Mouse (Mus musculus): ENCODE data around the gene Dlx4.

Gene Dlx4

DNA sequence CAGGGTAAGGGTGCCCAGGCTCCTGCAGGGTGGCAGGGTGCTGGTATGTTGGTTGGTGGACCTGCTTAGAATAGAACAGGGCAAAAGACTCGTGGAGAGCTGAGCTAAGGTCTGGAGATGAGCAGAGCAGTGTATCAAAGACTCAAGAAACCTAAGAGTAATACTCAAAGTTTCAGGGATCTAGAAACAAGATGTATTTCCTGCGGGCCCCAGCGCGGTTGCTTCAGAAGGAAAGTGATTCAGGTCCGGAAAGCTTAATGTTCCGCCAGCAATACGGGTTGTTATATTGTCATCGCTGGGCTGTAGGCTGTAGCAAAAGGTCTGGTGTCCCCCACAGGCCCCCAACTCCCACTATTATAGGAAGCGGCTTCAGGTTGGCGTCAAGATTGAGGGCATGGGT is 3.8 kb downstream of the Dlx4 start:
- no peak for DNase-seq

- no peak for DNase-seq
Observed at GRCm38 (mm10) chr11:95139871-95140270, 6.2 kb downstream of the Dlx4 start.

- no peak for DNase-seq
Observed at GRCm38 (mm10) chr11:95137281-95137680, 8.8 kb downstream of the Dlx4 start.

DNA sequence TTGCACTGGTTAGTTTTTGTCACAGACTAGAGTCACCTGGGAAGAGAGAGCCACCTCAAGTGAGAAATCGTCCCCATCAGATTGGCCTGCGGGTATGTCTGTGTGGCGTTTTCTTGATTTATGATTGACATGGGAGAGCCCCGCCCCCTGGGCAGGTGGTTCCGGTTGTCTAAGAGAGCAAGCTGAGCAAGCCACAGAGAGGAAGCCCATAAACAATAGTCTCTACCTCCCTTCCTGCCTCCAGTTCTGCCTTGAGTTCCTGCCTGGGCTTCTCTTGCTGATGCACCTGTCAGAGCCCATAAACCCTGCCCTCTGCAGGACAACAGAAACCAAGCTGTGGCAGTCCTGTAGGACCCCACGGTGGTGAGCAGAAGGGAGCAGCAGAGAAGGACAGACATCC is 12.7 kb downstream of the Dlx4 start:
- no peak for DNase-seq

GRCm38 (mm10) chr11:95130668-95131252 is 15.3 kb downstream of the Dlx4 start:
- no peak for DNase-seq

DNA sequence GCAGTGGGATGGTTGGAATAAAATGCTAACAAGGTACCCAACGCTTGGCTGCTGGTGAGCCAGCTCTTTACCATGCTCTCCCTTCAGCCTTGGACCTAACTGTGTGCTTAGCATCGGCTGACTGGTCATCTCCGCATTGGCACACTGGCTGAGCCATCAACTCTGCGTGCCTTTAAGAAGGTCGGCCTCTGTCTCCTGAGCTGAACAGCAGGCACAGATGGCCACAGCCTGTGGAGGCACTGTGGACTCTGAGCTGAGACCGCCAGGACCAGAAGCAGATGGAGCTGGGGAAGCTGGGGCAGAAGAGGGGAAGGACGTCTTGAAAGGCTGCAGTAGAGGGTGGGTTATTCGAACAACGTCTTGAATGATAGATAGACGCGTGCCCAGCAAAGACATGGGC is 17.7 kb downstream of the Dlx4 start:
- no peak for DNase-seq

DNA sequence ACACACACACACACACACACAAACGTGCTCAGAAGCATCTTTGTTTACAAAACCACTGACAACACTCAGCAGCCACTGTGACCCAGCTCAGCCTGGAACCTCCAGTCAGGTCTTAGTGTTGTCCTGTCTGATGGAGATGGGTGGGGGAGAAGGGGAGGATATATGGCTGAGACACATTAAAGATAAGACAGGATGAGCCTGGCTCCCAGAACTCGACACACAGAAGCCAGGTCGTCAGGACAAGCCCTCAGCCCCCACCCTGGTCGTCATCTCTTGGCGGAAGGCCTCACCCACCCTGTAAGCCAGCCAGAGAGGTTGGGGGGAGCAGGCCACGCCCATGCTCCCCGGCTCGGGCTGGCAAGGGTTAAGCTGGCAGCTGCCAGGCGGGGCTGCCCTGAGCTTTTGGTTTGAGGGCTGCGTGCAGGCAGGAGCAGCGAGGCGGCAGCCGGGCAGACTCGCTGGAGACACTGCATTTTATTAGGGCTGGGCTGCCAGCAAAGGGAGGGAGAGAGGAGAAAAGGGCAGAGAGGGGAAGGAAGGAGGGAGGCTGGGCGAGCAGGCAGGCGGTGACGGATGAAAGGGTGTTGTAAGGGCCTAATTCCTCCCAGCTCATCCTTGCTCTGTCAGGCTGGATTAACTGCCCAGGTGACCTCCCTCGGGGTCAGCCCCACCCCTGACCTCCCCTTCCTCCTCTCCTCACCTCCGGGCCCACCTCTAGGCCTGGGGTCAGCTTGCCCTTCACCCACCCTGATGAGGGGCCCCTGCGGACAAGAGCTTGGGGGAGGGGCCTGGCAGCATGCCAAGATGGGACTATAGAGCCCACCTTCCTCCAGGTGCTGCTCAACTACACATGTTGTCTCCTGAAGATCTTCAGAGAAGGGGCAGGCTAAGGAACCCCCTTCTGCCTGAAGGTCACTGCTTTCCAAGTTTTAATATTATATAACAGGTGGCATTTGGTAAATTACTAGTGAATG is 19.5 kb downstream of the Dlx4 start:
- no peak for DNase-seq

GRCm38 (mm10) chr11:95125366-95125948 is 20.6 kb downstream of the Dlx4 start:
- DNase-seq: no peak

GRCm38 (mm10) chr11:95122100-95122489 is 24.0 kb downstream of the Dlx4 start:
- DNase-seq: no peak

DNA sequence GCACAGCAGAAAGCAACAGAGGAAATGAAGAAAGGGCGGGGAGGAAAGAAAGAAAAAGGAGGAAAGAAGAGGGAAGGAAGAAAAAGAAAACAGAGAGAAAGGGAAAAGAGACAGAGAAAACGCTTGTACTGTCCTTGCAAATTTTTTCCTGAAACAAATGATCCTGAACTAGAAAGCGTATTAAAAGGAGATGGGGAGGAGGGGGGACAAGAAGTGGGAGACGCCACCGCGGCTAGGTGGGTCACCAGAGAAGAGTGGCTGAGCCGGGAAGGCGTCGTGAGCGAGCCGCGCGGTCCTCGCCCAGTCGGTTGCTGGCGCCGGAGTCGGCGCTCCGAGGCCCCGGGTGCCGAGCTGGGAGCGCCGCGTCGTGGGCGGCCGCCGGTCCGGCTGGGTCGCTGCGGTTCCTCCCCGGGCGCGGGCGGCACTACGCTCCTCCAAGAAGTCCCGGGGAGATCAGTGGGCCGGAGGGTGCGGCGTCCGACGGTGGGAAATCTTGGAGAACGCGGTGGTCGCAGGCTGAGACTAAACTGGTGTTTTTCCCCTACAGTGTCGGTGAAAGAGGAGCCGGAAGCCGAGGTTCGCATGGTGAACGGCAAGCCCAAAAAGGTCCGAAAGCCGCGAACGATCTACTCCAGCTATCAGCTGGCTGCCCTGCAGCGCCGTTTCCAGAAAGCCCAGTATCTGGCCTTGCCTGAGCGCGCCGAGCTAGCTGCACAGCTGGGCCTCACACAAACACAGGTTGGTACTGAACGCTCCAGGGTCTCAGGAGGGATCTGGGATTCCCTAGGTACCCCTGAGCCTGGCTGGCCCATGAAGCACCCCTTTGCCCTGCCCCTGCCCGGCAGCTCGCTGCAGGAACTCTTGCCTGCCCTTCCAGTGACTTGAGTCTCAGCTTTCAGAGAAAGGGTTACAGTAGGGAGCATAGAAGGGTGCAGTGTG is 24.6 kb downstream of the Dlx4 start:
- no peak for DNase-seq

DNA sequence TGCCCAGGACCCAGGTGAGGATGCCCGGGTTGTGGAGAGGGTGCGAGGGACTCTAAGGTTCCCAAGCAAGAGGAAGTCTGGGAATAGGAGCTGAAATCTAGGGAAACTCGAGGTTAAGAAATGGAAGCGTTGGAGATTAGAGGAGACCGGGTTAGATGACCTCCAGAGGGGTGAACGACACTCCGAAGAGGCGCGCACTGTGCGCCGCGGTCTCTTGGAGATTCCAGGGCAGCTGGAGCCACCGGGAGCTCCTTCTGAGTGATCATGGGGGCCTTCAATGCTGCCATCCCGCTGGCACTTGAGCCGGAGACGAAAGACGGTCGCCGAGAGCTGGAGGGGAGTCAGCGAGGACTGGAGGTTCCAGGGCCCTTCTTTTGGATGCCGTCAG is 25.4 kb downstream of the Dlx4 start:
- no peak for DNase-seq

- no peak for DNase-seq
Observed at GRCm38 (mm10) chr11:95119990-95120632, 26.0 kb downstream of the Dlx4 start, which contains the start of gene Dlx3. Gene Dlx3 (plus strand): TSS chr11:95120119.

DNA sequence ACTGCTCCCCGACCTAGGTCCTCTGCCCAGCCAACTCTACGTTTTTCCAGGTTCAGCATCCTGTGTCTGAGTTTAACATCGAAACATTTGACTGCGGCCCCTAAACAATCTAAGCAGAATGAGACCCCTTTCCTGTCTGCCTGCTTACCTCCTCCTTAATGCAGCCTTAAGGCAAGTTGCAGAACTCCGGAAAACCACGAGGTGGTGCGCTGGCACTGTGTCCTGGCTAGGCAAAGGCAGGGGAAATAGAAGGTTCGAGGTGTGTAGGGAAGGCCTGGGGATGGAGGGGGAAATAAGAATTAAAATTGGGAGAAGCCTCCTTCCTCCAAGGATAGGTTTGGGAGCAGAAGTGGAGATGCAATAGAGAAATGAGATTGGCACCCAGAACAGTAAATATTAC is 27.6 kb downstream of the Dlx4 start:
- peak; percentile 50 for DNase-seq

DNA sequence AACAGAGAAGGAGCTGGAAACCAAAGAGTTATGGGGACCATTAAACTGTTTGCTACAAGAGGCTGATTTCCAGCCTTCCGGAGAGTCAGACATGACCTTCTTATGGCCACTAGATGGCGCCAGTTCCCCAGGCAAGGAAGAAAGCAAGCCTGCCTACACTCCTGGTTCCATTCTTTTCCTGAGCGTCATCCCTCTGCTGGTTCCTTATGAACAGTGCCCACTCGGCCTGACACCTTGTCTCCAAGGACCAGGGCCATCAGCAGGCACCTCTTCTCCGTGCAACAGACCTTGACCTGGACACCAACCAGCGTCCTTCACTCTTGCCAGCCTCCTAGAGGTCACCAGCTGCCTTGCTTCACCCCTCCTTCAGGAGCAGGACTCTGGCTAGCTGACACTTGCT is 29.0 kb downstream of the Dlx4 start:
- DNase-seq: peak; percentile 63

GRCm38 (mm10) chr11:95110081-95110480 is 36.0 kb downstream of the Dlx4 start:
- DNase-seq: no peak

GRCm38 (mm10) chr11:95109000-95109399 is 37.1 kb downstream of the Dlx4 start:
- DNase-seq: no peak

DNA sequence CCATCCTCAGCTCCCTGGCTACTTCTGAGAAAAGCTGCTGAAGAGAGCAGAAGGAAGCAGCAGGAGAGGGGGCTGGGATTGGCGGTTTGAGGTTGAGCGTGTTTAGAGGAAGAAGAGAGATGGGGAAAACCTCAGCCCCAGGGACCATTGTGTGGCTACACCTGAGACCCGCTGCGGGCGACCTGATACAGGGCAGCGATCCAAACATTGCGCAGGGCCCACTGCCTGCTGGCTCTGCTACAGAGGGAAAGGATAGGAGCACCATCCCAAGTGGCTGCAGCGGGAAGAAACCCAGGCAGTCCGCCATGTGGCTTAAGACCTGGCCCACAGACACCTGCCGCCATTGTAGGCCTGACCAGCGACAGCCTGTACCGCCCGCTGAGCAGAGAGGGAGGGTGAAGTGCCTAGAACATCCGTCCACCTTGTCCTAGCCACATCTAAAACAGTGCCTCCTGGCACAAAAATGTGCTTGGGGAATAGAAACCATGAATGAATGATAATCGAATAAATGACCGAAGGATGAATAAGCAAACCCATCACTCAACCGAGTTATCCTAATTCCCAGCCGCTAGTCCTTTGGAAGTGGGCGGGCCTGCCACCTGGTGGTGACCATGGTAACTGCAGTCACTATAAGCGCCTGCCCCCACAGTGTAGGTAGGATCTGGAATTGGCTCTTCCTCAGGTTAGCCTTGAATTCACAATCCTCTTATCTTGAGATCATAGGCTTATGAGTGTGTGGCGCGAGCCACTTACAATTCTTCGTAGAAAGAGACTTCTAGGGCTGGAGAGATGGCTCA is 39.4 kb downstream of the Dlx4 start:
- DNase-seq: peak; percentile 85

- no peak for DNase-seq
Observed at GRCm38 (mm10) chr11:95105274-95105874, 40.7 kb downstream of the Dlx4 start.

DNA sequence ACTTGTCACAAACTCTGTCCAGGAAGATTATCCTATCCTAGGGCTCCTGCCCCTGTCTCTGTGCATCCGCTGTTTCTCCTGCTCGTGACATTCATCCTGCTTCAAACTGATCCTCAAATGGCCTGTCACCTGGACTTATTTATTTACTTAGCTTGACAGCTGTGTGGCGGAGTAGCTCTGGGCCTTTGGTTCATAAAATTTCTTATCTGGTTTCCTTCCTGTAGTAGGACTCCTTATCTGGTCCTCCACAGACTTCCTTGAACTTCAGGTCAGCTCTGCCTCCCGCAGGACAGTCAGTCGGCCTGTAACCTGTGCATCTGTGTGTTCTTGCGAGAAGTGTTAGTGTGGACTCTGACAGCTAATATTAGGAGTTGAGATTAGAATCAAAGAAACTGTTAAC is 41.8 kb downstream of the Dlx4 start:
- no peak for DNase-seq

DNA sequence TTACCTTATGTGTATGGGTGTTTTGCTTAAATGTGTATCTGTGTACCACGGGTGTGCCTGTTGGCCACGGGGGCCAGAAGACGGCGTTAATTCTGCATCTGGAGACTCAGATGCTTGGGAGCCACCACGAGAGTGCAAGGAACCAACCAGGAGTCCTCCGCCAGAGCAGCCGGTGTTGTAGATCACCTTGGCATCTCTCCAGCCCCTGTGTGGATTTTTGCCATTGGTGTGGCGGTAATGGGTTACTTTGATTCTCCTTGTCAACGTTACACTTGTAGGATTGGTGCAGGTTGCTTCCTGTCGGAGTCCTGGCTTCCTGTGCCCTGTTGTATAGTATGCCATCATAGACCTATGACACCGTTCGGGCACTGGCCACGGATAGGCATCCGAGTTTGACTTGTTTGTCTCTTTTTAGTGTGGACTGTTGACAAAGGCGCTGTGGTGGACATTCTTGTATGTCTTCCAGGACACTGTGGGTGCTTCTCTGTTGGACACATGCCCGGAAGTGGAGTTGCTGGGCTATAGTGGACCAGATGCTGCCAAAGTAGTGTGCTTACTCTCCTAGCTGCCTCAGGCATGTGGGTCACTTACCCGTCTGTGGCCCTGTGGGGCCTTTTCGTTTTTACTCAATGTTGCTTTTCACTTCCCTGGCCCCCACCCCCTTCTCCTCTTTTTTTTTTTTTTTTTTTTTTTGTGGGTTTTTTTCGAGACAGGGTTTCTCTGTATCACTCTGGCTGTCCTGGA is 43.7 kb downstream of the Dlx4 start:
- DNase-seq: no peak
